In genomic region chr2:52618804-52619203, GRCm38 (mm10) we compare ENCODE assay signal across 18 mouse cellular contexts. TPM values are rescaled to one million over a fixed set of nuclear protein-coding genes. Genes with fewer than 3 reads are reported as not detected.
DNase-seq lines count a peak whose midpoint lies in the region; ATAC-seq and TF ChIP-seq lines count a peak whose summit lies in the region.
"Had no signal": no experiment of that assay in that cellular context is flagged by ENCODE, and none has a peak within 500 bp of the region (broad histone marks: within the 10 kb centered on the region; RNA-seq: fewer than 3 reads in every experiment).

No protein-coding gene starts in this region.

- H3K9ac ChIP-seq in kidney, postnatal 0 days (ENCODE audit: low read depth, low read length) = no peak overlapping the region
- no peak overlapping the region for H3K9ac ChIP-seq in intestine, postnatal 0 days (ENCODE audit: low read depth, low read length)
- no peak overlapping the region for H3K9ac ChIP-seq in hindbrain, embryonic 12.5 days
- H3K9ac ChIP-seq: limb, embryonic 12.5 days; neural tube, embryonic 15.5 days had no signal

- DNase-seq in kidney, postnatal 0 days (ENCODE audit: low spot score) = peak; percentile 28
- no peak for DNase-seq in kidney, adult 9 months
- no peak for DNase-seq in testis, postnatal 14 days (ENCODE audit: low spot score)
- no peak for DNase-seq in cerebellum, adult 11-12 months
- DNase-seq: adrenal gland, adult 8-10 months; cerebellum, adult 2 months; gastrocnemius, postnatal 36 days; kidney, adult 8-10 months; thymus, postnatal 14 days had no signal

- 32% methylated on average over 2 of the region's 2 CpGs for WGBS in kidney, postnatal 0 days
- WGBS in intestine, postnatal 0 days = 26% methylated on average over 2 of the region's 2 CpGs
- WGBS in hindbrain, embryonic 12.5 days = 77% methylated on average over 2 of the region's 2 CpGs

- TF ChIP-seq POLR2A in testis, adult 2 months (IDR thresholded peaks at IDR 0.05; ENCODE audit: control insufficient read depth, low read depth, low read length) = no peak
- TF ChIP-seq POLR2A in myocyte (IDR thresholded peaks at IDR 0.05; ENCODE audit: insufficient read length, low read depth) = no peak

- no peaks in the 10 kb centered on the region for H3K9me3 ChIP-seq in kidney, postnatal 0 days (replicated peaks; ENCODE audit: low read length)
- H3K9me3 ChIP-seq in intestine, postnatal 0 days (ENCODE audit: control insufficient read depth) = no peaks in the 10 kb centered on the region
- H3K9me3 ChIP-seq in hindbrain, embryonic 12.5 days (replicated peaks) = no peaks in the 10 kb centered on the region
- H3K9me3 ChIP-seq: forebrain, embryonic 10.5 days; G1E; limb, embryonic 12.5 days; neural tube, embryonic 15.5 days had no signal

- H3K4me1 ChIP-seq in kidney, postnatal 0 days (replicated peaks; ENCODE audit: insufficient read depth, low read length) = peaks cover 5% of the 10 kb centered on the region; the same call in 1 of the 2 replicates
- H3K4me1 ChIP-seq in testis, adult 2 months (ENCODE audit: control insufficient read depth, insufficient read depth, low read length) = no peaks in the 10 kb centered on the region
- no peaks in the 10 kb centered on the region for H3K4me1 ChIP-seq in intestine, postnatal 0 days (replicated peaks; ENCODE audit: control insufficient read depth, insufficient read depth, low read length)
- peaks cover 5% of the 10 kb centered on the region; the same call in 1 of the 2 replicates for H3K4me1 ChIP-seq in hindbrain, embryonic 12.5 days

- H3K36me3 ChIP-seq in kidney, postnatal 0 days (ENCODE audit: insufficient read depth, low read length) = no peaks in the 10 kb centered on the region
- H3K36me3 ChIP-seq in testis, adult 2 months (ENCODE audit: control insufficient read depth, insufficient read depth, low read length) = no peaks in the 10 kb centered on the region
- no peaks in the 10 kb centered on the region for H3K36me3 ChIP-seq in intestine, postnatal 0 days (ENCODE audit: control insufficient read depth, insufficient read depth)
- no peaks in the 10 kb centered on the region for H3K36me3 ChIP-seq in myocyte (ENCODE audit: control insufficient read depth, insufficient read depth)
- H3K36me3 ChIP-seq in hindbrain, embryonic 12.5 days = no peaks in the 10 kb centered on the region
- H3K36me3 ChIP-seq: forebrain, embryonic 10.5 days; G1E; limb, embryonic 12.5 days; neural tube, embryonic 15.5 days had no signal

- ATAC-seq in kidney, postnatal 0 days (replicated peaks; ENCODE audit: low FRiP score, low read depth) = no peak
- ATAC-seq in intestine, postnatal 0 days = no peak
- ATAC-seq in hindbrain, embryonic 12.5 days (ENCODE audit: low FRiP score) = no peak

- no peak for TF ChIP-seq CTCF in kidney, postnatal 0 days (IDR thresholded peaks at IDR 0.05; ENCODE audit: low read depth)
- no peak for TF ChIP-seq CTCF in testis, adult 2 months (IDR thresholded peaks at IDR 0.05; ENCODE audit: control insufficient read depth, insufficient read depth, insufficient replicate concordance, low read depth, low read length)
- TF ChIP-seq CTCF in intestine, postnatal 0 days (IDR thresholded peaks at IDR 0.05; ENCODE audit: low read depth) = no peak

- H3ac ChIP-seq in myocyte (ENCODE audit: control insufficient read depth, insufficient read length) = no peak overlapping the region

- H3K79me2 ChIP-seq in myocyte (ENCODE audit: control insufficient read depth, insufficient read depth) = no peaks in the 10 kb centered on the region

- no peak overlapping the region for H3K4me2 ChIP-seq in kidney, postnatal 0 days (ENCODE audit: low read length)
- peak overlapping the region; percentile 57 for H3K4me2 ChIP-seq in intestine, postnatal 0 days (replicated peaks; ENCODE audit: low read depth)
- peak overlapping the region; percentile 37 for H3K4me2 ChIP-seq in myocyte (ENCODE audit: low read depth)
- no peak overlapping the region for H3K4me2 ChIP-seq in hindbrain, embryonic 12.5 days (replicated peaks)

- no peak overlapping the region for H3K4me3 ChIP-seq in kidney, postnatal 0 days (replicated peaks; ENCODE audit: low read depth, low read length)
- H3K4me3 ChIP-seq in testis, adult 2 months (ENCODE audit: control insufficient read depth, low read depth, low read length) = no peak overlapping the region
- no peak overlapping the region for H3K4me3 ChIP-seq in intestine, postnatal 0 days (ENCODE audit: low read depth, low read length)
- no peak overlapping the region for H3K4me3 ChIP-seq in myocyte
- H3K4me3 ChIP-seq in hindbrain, embryonic 12.5 days = no peak overlapping the region
- H3K4me3 ChIP-seq: left cerebral cortex, adult 2 months; neural tube, embryonic 15.5 days had no signal

- no peak overlapping the region for H3K27ac ChIP-seq in kidney, postnatal 0 days
- peak overlapping the region; percentile 30 for H3K27ac ChIP-seq in testis, adult 2 months (ENCODE audit: control insufficient read depth, insufficient read depth, low read depth, low read length)
- H3K27ac ChIP-seq in intestine, postnatal 0 days (ENCODE audit: low read depth, low read length) = no peak overlapping the region
- H3K27ac ChIP-seq in hindbrain, embryonic 12.5 days = no peak overlapping the region
- H3K27ac ChIP-seq: forebrain, embryonic 10.5 days; left cerebral cortex, adult 2 months; limb, embryonic 12.5 days; neural tube, embryonic 15.5 days had no signal

- no peaks in the 10 kb centered on the region for H3K27me3 ChIP-seq in kidney, postnatal 0 days (ENCODE audit: insufficient read depth, low read length)
- H3K27me3 ChIP-seq in testis, adult 2 months (ENCODE audit: control insufficient read depth, insufficient read depth, low read length) = no peaks in the 10 kb centered on the region
- no peaks in the 10 kb centered on the region for H3K27me3 ChIP-seq in intestine, postnatal 0 days (replicated peaks; ENCODE audit: control insufficient read depth, insufficient read depth, low read length)
- H3K27me3 ChIP-seq in myocyte (ENCODE audit: control insufficient read depth, insufficient read depth, insufficient read length) = no peaks in the 10 kb centered on the region
- 0 out of 2 replicates have a peak, but pooled peaks cover 2% of the 10 kb centered on the region for H3K27me3 ChIP-seq in hindbrain, embryonic 12.5 days
- H3K27me3 ChIP-seq: neural tube, embryonic 15.5 days had no signal

TF ChIP-seq in myocyte, 11 proteins besides CTCF, POLR2A, EP300 and RAD21:
- TF ChIP-seq REST (IDR thresholded peaks at IDR 0.05; ENCODE audit: insufficient read depth, insufficient read length) = no peak
- peak in 1 of 3 experiments; percentile 46 for TF ChIP-seq MYOD1 (IDR thresholded peaks at IDR 0.05; ENCODE audit: control insufficient read depth in 1 of 3, insufficient read length in 2 of 3, low read depth in 2 of 3)
- peak in 1 of 3 experiments; percentile 37 for TF ChIP-seq MYOG (IDR thresholded peaks at IDR 0.05; ENCODE audit: control insufficient read depth in 1 of 3, insufficient read depth in 1 of 3, insufficient read length in 2 of 3, low read depth in 2 of 3)

RNA-seq across cellular contexts. Expression of gene Cacnb4, which starts 57.8 kb away (rescaled TPM):
- 1.4 and 2.0 TPM in 2 replicates for polyA plus RNA-seq in kidney, postnatal 0 days (2015; fragmentation: Nextera tagmentation; extraction: Ambion mirVana)
- 0.68 and 0.97 TPM in 2 replicates for polyA plus RNA-seq in testis, adult 2 months (2012; rRNA removed)
- 0.50 and 0.51 TPM in 2 replicates for polyA plus RNA-seq in intestine, postnatal 0 days (2015; fragmentation: Nextera tagmentation; extraction: Ambion mirVana)
- 0.01 TPM for polyA plus RNA-seq in myocyte (2012; fragmentation: generic; extraction: Trizol)
- 5.9 and 8.0 TPM in 2 replicates for polyA plus RNA-seq in hindbrain, embryonic 12.5 days (2016; fragmentation: Nextera tagmentation; extraction: Ambion mirVana)

Comparison
In these comparisons a context has a peak if more than half of its experiments do, and no peak if none do; other contexts are left out.
1. H3K4me2 ChIP-seq: peak in intestine, postnatal 0 days (single experiment) and myocyte (single experiment); none in kidney, postnatal 0 days (single experiment) and hindbrain, embryonic 12.5 days (single experiment).